Mouse (Mus musculus) hindbrain, embryonic 15.5 days (tissue): ENCODE results near the gene Pptc7. TPM values are rescaled to one million over a fixed set of nuclear protein-coding genes. Genes with fewer than 3 reads are reported as not detected.
A peak's percentile ranks its signal among the peaks of the same experiment; 100 is the strongest.

Experiments used
- ATAC-seq: fragments of 200-750 bp; cut with Nextera tagmentation; 2 replicates; pipeline ENCODE4 v1.8.0; 2017; ENCODE audit warnings: low read depth, moderate number of reproducible peaks, moderate TSS enrichment; ENCODE audit not compliant: low FRiP score
- H3K27ac ChIP-seq: fragments of 300-500 bp; sonication (generic); replicated peaks from 2 replicates; pipeline ENCODE4 v1.5.1; 2015; ENCODE audit warnings: mild to moderate bottlenecking, inconsistent platforms
- H3K27me3 ChIP-seq: fragments of 300-500 bp; sonication (generic); 2 replicates; pipeline ENCODE4 v1.6.1; 2015; ENCODE audit warnings: control low read depth, inconsistent platforms
- H3K36me3 ChIP-seq: fragments of 300-500 bp; sonication (generic); 2 replicates; pipeline ENCODE4 v1.6.1; 2015; ENCODE audit warnings: control low read depth, inconsistent platforms
- H3K4me1 ChIP-seq: fragments of 300-500 bp; sonication (generic); replicated peaks from 2 replicates; pipeline ENCODE4 v1.6.1; 2015; ENCODE audit warnings: control low read depth, inconsistent platforms
- H3K4me2 ChIP-seq: fragments of 300-500 bp; sonication (generic); 2 replicates; pipeline ENCODE4 v1.6.1; 2015; ENCODE audit warnings: moderate library complexity, mild to moderate bottlenecking, inconsistent platforms
- H3K4me3 ChIP-seq: fragments of 300-500 bp; sonication (generic); 2 replicates; pipeline ENCODE4 v1.5.1; 2015; ENCODE audit warnings: mild to moderate bottlenecking, inconsistent platforms
- H3K9ac ChIP-seq: fragments of 300-500 bp; sonication (generic); 2 replicates; pipeline ENCODE4 v1.6.1; 2015; ENCODE audit warnings: inconsistent platforms
- H3K9me3 ChIP-seq: fragments of 300-500 bp; sonication (generic); 2 replicates; pipeline ENCODE4 v1.6.1; 2016; ENCODE audit warnings: control low read depth, inconsistent platforms
- WGBS: fragments of 180-500 bp; shearing (Covaris S2); methylation state at CpG from one replicate; pipeline ENCODE4 v1.1.7; 2015; 5-methylcytosine and 5-hydroxymethylcytosine counted together
- polyA plus RNA-seq: library from polyadenylated mRNA; unstranded; fragments of >200 nt; fragmentation: Nextera tagmentation; extraction: Ambion mirVana; gene quantifications from 2 replicates; pipeline ENCODE4 v1.2.1, GENCODE M21; 2015

Pptc7 gene
- polyA plus RNA-seq, 1 experiment from 2014 or later: 8.1 TPM

- H3K9ac ChIP-seq: peak within 1 kb of the TSS; percentile 79
- H3K27ac ChIP-seq: peak within 1 kb of the TSS; percentile 91
- no peaks in the 10 kb centered on the region for H3K27me3 ChIP-seq
- H3K4me2 ChIP-seq: peak within 1 kb of the TSS; percentile 79
- no peaks in the 10 kb centered on the region for H3K36me3 ChIP-seq
- WGBS: 2% methylated on average over 51 of the region's 51 CpGs
- H3K9me3 ChIP-seq: no peaks in the 10 kb centered on the region
- peak; percentile 94 for ATAC-seq
- H3K4me3 ChIP-seq: peak within 1 kb of the TSS; percentile 71
- H3K4me1 ChIP-seq: peaks cover 18% of the 10 kb centered on the region
Measured at GRCm38 (mm10) chr5:122353807-122354491, 69.8 kb downstream of the Pptc7 start, which contains the start of the genes Rad9b and Vps29. TSS of gene Rad9b (minus strand) at chr5:122354233. TSS of gene Vps29 (plus strand) at chr5:122354369.

DNA sequence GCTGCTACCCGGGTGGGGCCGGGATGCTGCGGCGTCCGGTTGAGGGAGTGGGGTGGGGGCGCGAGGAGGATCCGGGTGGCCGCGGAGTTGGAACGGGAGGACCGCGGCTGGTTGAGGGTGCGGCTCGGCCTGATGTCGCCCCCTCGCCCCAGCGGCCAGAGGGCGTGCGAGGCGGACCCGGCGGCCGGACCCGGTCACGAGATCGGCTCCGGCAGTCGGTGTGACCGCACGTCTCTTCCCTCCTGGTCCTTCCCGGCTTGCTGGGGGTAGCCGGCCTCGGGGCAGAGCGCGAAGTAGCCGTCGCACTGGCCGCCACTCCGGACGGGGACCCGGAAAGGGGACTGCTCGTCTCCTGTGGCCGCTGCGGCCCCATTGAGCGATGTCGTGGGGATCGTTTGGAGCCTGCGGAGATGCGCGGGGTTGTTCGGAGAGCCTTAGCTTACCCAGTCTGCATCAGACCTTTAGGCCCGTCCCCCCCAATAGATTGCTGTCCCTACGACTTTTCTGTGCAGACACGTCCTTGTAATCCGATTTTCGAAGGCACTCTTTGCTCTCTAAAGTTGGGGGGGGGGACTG is 70.4 kb downstream of the Pptc7 start:
- H3K4me3 ChIP-seq: peak overlapping the region; percentile 71
- ATAC-seq: peak; percentile 83
- H3K9ac ChIP-seq: peak overlapping the region; percentile 79
- H3K4me2 ChIP-seq: peak overlapping the region; percentile 70
- no peaks in the 10 kb centered on the region for H3K27me3 ChIP-seq
- peak overlapping the region; percentile 91 for H3K27ac ChIP-seq
- WGBS: under 1% methylated on average over 51 of the region's 57 CpGs
- peaks cover 18% of the 10 kb centered on the region for H3K4me1 ChIP-seq
- H3K9me3 ChIP-seq: no peaks in the 10 kb centered on the region
- no peaks in the 10 kb centered on the region for H3K36me3 ChIP-seq

DNA sequence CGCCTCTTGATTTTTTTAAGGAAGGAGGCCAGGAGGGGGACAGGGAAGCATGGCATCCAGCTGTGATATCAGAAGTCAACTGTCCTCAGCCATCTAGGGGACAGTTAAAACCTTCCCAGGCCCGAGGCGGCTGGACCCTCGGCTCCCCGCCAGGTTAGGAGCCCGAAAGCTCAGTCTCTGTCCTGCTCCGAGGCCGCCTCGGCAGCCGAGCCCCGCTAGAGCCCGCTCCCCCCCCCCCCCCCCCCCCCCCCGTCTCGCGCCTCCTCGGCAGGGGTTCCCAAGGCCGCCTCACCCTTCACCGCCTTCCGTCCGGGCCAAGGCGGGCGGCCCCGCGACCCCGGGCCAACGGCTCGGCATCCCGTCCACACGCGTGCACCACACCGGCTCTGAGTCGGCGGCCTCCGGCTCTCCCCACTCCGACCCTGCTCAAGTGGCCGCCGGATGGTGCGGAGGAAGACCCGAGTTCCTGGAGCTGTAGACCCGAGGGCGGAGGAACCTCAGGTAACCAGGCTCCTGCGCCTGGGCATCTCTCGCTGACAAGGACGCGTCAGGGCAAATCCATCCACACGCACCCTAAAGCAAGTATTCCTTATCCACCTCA is 87.5 kb downstream of the Pptc7 start, which contains the start of gene Gpn3:
Gene Gpn3 (plus strand): TSS at position 286 of the 601 bp plus-strand sequence.
- under 1% methylated on average over 38 of the region's 46 CpGs for WGBS
- no peaks in the 10 kb centered on the region for H3K9me3 ChIP-seq
- no peaks in the 10 kb centered on the region for H3K27me3 ChIP-seq
- H3K27ac ChIP-seq: peak within 1 kb of the TSS; percentile 98
- H3K36me3 ChIP-seq: peaks cover 37% of the 10 kb centered on the region
- H3K4me2 ChIP-seq: peak within 1 kb of the TSS; percentile 66
- peak within 1 kb of the TSS; percentile 88 for H3K4me3 ChIP-seq
- H3K9ac ChIP-seq: peak within 1 kb of the TSS; percentile 87
- ATAC-seq: peak; percentile 75
- peaks cover 30% of the 10 kb centered on the region for H3K4me1 ChIP-seq

DNA sequence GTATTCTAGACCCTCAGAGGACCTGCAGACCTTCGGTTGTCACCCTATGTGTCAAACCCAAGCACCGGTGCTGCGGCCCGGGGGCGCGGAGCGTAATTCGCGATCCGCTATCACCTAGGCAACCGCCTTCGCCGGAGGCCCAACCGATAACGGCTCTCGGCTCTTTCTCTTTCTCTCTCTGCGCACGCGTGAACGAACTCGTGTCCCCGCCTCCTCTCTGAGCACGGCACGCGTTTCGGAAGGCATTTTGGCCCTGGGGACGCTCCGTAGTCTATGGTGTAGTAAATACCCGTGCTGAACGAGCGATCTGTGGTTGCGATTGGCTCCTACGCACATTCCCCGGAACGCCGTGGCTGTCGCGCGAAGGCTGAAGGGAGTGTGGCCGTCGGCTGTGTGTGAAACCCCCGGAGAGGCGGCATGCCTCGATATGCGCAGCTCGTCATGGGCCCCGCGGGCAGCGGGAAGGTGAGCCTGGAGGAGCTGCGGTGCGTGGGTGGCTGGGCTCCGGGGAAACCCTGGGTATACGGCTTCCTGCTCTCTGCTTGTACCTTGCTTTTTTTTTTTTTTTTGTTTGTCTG is 88.1 kb downstream of the Pptc7 start, which contains the start of gene Fam216a:
Gene Fam216a (minus strand): TSS at position 173 of the 578 bp plus-strand sequence.
- peak within 1 kb of the TSS; percentile 87 for H3K9ac ChIP-seq
- H3K9me3 ChIP-seq: no peaks in the 10 kb centered on the region
- WGBS: under 1% methylated on average over 53 of the region's 53 CpGs
- no peaks in the 10 kb centered on the region for H3K27me3 ChIP-seq
- peaks cover 31% of the 10 kb centered on the region for H3K36me3 ChIP-seq
- peak within 1 kb of the TSS; percentile 66 for H3K4me2 ChIP-seq
- peaks cover 30% of the 10 kb centered on the region for H3K4me1 ChIP-seq
- peak within 1 kb of the TSS; percentile 98 for H3K27ac ChIP-seq
- ATAC-seq: peak; percentile 96
- H3K4me3 ChIP-seq: peak within 1 kb of the TSS; percentile 88

GRCm38 (mm10) chr5:122372878-122373277 is 88.7 kb downstream of the Pptc7 start:
- ATAC-seq: no peak
- H3K27ac ChIP-seq: peak overlapping the region; percentile 98
- peaks cover 25% of the 10 kb centered on the region for H3K36me3 ChIP-seq
- H3K4me1 ChIP-seq: peaks cover 30% of the 10 kb centered on the region
- no peaks in the 10 kb centered on the region for H3K9me3 ChIP-seq
- H3K4me3 ChIP-seq: peak overlapping the region; percentile 88
- H3K27me3 ChIP-seq: no peaks in the 10 kb centered on the region
- WGBS: 8% methylated on average over 5 of the region's 5 CpGs
- peak overlapping the region; percentile 66 for H3K4me2 ChIP-seq
- peak overlapping the region; percentile 78 for H3K9ac ChIP-seq

Other genes with a start within 250 kb of the Pptc7 start
- gene Cux2, start 234.3 kb upstream of the Pptc7 start, polyA plus RNA-seq: 20.7 and 23.3 TPM in 2 replicates
- gene Myl2, start 183.4 kb upstream of the Pptc7 start, polyA plus RNA-seq: 2.1 and 2.6 TPM in 2 replicates
- not detected in 2 replicates for gene Ccdc63, start 143.5 kb upstream of the Pptc7 start, polyA plus RNA-seq
- 210 and 213 TPM in 2 replicates for gene Ppp1cc, start 126.1 kb upstream of the Pptc7 start, polyA plus RNA-seq
- gene Hvcn1, start 77.6 kb upstream of the Pptc7 start, polyA plus RNA-seq: 1.4 and 1.6 TPM in 2 replicates
- gene Tctn1, start 19.9 kb upstream of the Pptc7 start, polyA plus RNA-seq: 5.1 and 5.3 TPM in 2 replicates
- 19.4 and 20.2 TPM in 2 replicates for gene Rad9b, start 69.9 kb downstream of the Pptc7 start, polyA plus RNA-seq
- gene Vps29, start 70.0 kb downstream of the Pptc7 start, polyA plus RNA-seq: 302 and 317 TPM in 2 replicates
- gene Gpn3, start 87.5 kb downstream of the Pptc7 start, polyA plus RNA-seq: 39.5 and 45.7 TPM in 2 replicates
- 146 and 153 TPM in 2 replicates for gene Fam216a, start 88.0 kb downstream of the Pptc7 start, polyA plus RNA-seq
- gene Arpc3, start 107.5 kb downstream of the Pptc7 start, polyA plus RNA-seq: 139 and 142 TPM in 2 replicates
- 46.0 and 47.7 TPM in 2 replicates for gene Anapc7, start 137.3 kb downstream of the Pptc7 start, polyA plus RNA-seq
- gene Atp2a2, start 217.9 kb downstream of the Pptc7 start, polyA plus RNA-seq: 54.1 and 55.1 TPM in 2 replicates